Mouse (Mus musculus) forebrain, embryonic 15.5 days (tissue): ENCODE measurements around the gene Axin2. TPM values are rescaled to one million over a fixed set of nuclear protein-coding genes. Genes with fewer than 3 reads are reported as not detected.
A peak's percentile ranks its signal among the peaks of the same experiment; 100 is the strongest.

Experiments used
- ATAC-seq: fragments of 200-750 bp; cut with Nextera tagmentation; replicated peaks from 2 replicates; pipeline ENCODE4 v1.8.0; 2017; ENCODE audit warnings: mild to moderate bottlenecking, moderate TSS enrichment, moderate library complexity
- H3K27ac ChIP-seq: fragments of 300-500 bp; sonication (generic); replicated peaks from 2 replicates; pipeline ENCODE4 v1.5.1; 2015; ENCODE audit warnings: mild to moderate bottlenecking, inconsistent platforms
- H3K27me3 ChIP-seq: fragments of 300-500 bp; sonication (generic); 2 replicates; pipeline ENCODE4 v1.6.1; 2015; ENCODE audit warnings: inconsistent platforms
- H3K36me3 ChIP-seq: fragments of 300-500 bp; sonication (generic); 2 replicates; pipeline ENCODE4 v1.6.1; 2015; ENCODE audit warnings: mild to moderate bottlenecking, inconsistent platforms
- H3K4me1 ChIP-seq: fragments of 300-500 bp; sonication (generic); 2 replicates; pipeline ENCODE4 v1.6.1; 2015; ENCODE audit warnings: inconsistent platforms
- H3K4me2 ChIP-seq: fragments of 300-500 bp; sonication (generic); replicated peaks from 2 replicates; pipeline ENCODE4 v1.6.1; 2015; ENCODE audit warnings: mild to moderate bottlenecking, inconsistent platforms
- H3K4me3 ChIP-seq: fragments of 300-500 bp; sonication (generic); 2 replicates; pipeline ENCODE4 v1.5.1; 2015; ENCODE audit warnings: mild to moderate bottlenecking, inconsistent platforms
- H3K9ac ChIP-seq: fragments of 300-500 bp; sonication (generic); replicated peaks from 2 replicates; pipeline ENCODE4 v1.6.1; 2015; ENCODE audit warnings: mild to moderate bottlenecking, inconsistent platforms
- H3K9me3 ChIP-seq: fragments of 300-500 bp; sonication (generic); 2 replicates; pipeline ENCODE4 v1.6.1; 2016; ENCODE audit warnings: inconsistent platforms
- WGBS: fragments of 180-500 bp; shearing (Covaris S2); methylation state at CpG from one replicate; pipeline ENCODE4 v1.1.7; 2015; ENCODE audit warnings: mixed read lengths; 5-methylcytosine and 5-hydroxymethylcytosine counted together
- polyA plus RNA-seq: library from polyadenylated mRNA; unstranded; fragments of >200 nt; fragmentation: Nextera tagmentation; extraction: Ambion mirVana; gene quantifications from 2 replicates; pipeline ENCODE4 v1.2.1, GENCODE M21; 2015

The Axin2 gene
- polyA plus RNA-seq, 1 experiment from 2014 or later, result 6.7 TPM

DNA sequence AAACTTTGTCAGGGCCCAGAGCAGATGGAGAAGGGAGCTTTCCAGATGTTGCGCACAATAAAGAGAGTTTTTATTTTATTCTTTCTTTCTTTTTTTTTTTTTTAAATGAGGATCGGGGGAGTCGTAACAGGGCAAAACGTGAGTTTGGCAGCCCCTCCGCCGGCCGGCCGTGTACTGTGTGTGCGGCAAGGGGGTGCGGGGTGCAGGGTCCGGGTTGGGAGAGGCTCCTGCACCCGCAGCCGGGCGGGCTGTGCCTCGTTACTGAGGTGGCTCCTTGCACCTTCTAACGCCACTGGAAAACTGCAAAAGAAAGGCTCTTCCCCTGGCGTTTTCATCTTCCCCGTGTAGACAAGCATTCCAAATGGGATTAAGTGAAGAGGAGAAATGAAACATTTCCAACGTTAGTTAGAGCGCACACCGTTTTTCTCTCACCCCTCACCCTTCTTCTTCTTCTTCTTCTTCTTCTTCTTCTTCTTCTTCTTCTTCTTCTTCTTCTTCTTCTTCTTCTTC lies 28.2 kb upstream of the Axin2 start:
- Histone ChIP-seq H3K4me2 (peak overlapping the region; percentile 59), H3K27me3 (no peaks in the 10 kb centered on the region; the same call in 1 of the 2 replicates), H3K9me3 (no peaks in the 10 kb centered on the region), H3K4me1 (peaks cover 21% of the 10 kb centered on the region), H3K27ac (peak overlapping the region; percentile 74; the same call in 1 of the 2 replicates), H3K4me3 (peak overlapping the region; percentile 37), H3K9ac (no peak overlapping the region), H3K36me3 (no peaks in the 10 kb centered on the region)
- ATAC-seq, result no peak
- WGBS, result 3% methylated on average over 21 of the region's 21 CpGs

DNA sequence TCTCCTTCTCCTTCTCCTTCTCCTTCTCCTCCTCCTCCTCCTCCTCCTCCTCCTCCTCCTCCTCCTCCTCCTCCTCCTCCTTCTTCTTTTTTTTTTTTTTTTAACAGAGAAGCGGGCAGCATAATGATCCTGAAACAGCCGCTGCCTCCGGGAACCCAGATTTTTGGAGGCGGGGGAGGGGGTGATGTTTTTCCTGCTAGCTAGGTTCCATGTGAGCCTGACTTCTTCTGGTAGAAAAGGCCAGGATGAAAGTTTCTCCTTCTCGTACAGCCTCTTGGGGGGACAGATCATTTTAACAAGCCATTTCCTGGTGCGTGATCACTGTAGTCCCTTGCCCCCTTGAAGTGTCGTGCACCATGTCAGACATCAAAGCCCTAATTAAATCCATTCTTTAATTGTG lies 27.7 kb upstream of the Axin2 start:
- Histone ChIP-seq H3K27me3 (no peaks in the 10 kb centered on the region; the same call in 1 of the 2 replicates), H3K4me2 (no peak overlapping the region), H3K27ac (no peak overlapping the region), H3K4me3 (no peak overlapping the region), H3K9ac (no peak overlapping the region), H3K36me3 (no peaks in the 10 kb centered on the region), H3K4me1 (peaks cover 21% of the 10 kb centered on the region), H3K9me3 (no peaks in the 10 kb centered on the region)
- ATAC-seq, result no peak
- 5% methylated on average over 6 of the region's 7 CpGs for WGBS

DNA sequence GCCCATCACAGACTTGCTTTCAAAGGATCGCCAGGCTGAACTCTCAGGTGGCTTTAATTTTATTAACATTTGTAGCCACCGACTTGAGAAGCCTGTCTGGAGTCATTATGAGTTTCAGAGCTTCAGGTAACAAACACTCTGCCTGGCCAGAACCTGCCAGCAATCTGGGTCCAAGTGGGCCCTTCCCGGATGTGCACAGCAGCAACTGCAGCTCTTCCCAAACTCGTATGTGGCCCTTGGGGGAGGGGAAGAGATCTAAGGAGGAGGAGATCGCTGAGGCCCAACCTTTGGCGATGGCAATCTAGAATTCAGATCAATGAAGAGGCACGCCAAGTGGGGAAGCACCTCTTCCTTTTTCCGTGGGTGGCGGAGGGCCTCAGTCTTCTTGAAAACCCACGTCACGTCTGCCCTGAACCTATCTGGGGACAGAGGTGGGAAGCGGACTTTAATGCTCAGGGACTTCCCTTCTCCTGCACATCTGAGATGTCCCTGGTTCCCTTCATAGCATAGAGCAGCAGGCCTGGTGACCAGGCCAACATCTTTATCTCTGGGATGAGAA lies 26.8 kb upstream of the Axin2 start:
- Histone ChIP-seq H3K9ac (no peak overlapping the region), H3K27ac (no peak overlapping the region), H3K27me3 (no peaks in the 10 kb centered on the region; the same call in 1 of the 2 replicates), H3K4me1 (peaks cover 21% of the 10 kb centered on the region), H3K36me3 (no peaks in the 10 kb centered on the region), H3K4me3 (no peak overlapping the region), H3K4me2 (no peak overlapping the region), H3K9me3 (no peaks in the 10 kb centered on the region)
- 42% methylated on average over 12 of the region's 12 CpGs for WGBS
- no peak for ATAC-seq

DNA sequence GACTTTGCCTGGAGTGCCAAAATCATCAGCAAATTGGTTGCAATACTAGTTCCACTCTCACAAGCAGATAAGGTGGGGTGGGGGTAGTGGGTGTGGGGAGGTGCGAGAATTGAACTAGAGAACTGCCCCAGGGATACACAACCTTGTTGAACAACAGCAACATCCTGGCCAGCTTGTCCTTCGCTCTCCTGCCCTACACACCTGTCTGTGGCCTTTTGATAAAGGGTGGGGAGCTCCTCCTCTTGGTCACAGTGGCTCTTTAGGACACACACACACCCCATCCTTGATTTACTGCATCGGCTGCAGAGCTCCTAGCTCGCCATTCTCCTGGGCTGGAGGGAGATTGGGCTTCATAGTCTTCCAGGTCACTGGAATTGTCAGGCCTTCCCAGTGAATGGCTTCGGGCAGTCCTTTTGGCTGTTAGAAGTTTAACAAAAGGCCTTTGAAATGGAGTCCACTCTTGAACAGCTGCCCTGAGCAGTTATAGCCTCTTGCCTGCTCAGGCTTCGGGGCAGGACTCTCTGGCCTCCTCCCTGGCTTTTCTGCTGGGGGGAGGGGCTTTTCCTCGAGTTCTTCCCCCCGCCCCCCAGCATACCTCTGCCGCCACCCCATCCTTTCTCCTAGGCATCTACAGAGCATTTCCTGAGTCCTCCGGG lies 26.2 kb upstream of the Axin2 start:
- 39% methylated on average over 10 of the region's 10 CpGs for WGBS
- Histone ChIP-seq H3K4me3 (no peak overlapping the region), H3K9me3 (no peaks in the 10 kb centered on the region), H3K4me2 (no peak overlapping the region), H3K27ac (no peak overlapping the region), H3K4me1 (peaks cover 21% of the 10 kb centered on the region), H3K9ac (no peak overlapping the region), H3K27me3 (no peaks in the 10 kb centered on the region; the same call in 1 of the 2 replicates), H3K36me3 (no peaks in the 10 kb centered on the region)
- no peak for ATAC-seq

DNA sequence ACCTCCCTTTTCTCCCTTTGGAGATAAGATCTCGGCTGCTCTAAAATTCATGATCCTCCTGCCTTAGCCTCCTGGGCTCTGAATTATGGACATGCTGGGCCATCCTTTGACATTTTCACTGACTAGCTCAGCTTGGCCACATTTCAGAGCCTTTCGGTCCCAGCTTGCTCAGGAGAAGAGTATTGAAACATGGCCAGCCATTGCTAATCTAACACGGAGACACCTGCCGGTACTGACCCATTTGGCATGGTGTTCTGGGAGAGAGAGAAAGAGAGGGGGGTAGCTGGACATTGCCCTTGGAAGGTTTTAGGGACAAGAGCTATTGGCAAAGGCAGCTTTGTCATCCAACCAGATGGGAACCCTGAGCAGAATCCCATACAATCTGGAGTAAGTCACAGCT lies 23.1 kb upstream of the Axin2 start:
- H3K9ac ChIP-seq, result no peak overlapping the region
- 82% methylated on average over 4 of the region's 4 CpGs for WGBS
- no peak overlapping the region for H3K4me2 ChIP-seq
- H3K4me3 ChIP-seq, result no peak overlapping the region
- H3K36me3 ChIP-seq, result no peaks in the 10 kb centered on the region
- ATAC-seq, result no peak
- H3K4me1 ChIP-seq, result peaks cover 12% of the 10 kb centered on the region
- H3K9me3 ChIP-seq, result no peaks in the 10 kb centered on the region
- no peaks in the 10 kb centered on the region; the same call in 1 of the 2 replicates for H3K27me3 ChIP-seq
- no peak overlapping the region for H3K27ac ChIP-seq

DNA sequence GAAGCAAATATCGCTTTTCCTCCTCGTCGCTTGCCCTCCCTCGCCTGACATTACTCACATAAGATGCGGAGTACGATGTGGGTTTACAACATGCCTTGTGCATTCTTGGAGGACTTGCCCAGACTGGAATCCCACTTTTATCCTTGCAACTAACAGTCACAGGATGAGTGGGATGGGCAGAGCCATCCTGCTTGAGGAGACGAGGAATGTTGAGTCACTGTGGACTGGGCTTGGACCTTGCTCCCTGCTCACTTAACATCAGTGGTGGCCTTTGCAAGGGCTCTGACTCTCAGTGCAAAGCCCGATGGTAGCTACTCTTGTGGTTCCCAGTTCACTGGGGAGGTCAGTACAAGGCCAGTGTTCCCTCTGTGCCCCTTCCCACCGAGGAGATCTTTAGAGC lies 22.1 kb upstream of the Axin2 start:
- ATAC-seq, result no peak

DNA sequence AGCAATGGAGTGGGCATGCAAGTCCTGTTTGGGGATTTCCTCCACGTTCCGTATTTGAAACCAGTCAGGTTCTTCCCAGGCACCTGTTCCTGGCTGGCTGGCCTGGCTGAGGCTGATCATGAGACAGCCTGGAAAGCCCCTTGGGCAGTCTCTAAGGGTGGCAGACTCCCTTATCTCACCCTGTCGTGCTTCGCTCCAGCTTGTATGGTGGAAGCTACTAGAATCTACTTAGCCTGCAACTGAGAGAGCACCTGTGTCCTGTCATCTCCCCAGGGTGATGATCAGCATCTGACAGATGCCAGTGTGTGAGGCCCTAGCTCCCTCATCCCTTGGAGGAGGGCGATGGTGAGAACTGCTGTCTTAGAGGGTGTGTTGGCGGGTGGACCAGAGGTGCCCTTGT lies 21.7 kb upstream of the Axin2 start:
- Histone ChIP-seq H3K4me2 (no peak overlapping the region), H3K9me3 (no peaks in the 10 kb centered on the region), H3K4me3 (no peak overlapping the region), H3K4me1 (peaks cover 8% of the 10 kb centered on the region; the same call in 1 of the 2 replicates), H3K9ac (no peak overlapping the region), H3K36me3 (no peaks in the 10 kb centered on the region), H3K27ac (no peak overlapping the region), H3K27me3 (no peaks in the 10 kb centered on the region)
- ATAC-seq, result no peak
- 83% methylated on average over 6 of the region's 6 CpGs for WGBS

More for the DNA sequence above, 22.1 kb upstream of the Axin2 start:
- no peak overlapping the region for H3K27ac ChIP-seq
- H3K27me3 ChIP-seq, result no peaks in the 10 kb centered on the region
- H3K4me3 ChIP-seq, result no peak overlapping the region
- H3K9me3 ChIP-seq, result no peaks in the 10 kb centered on the region
- H3K36me3 ChIP-seq, result no peaks in the 10 kb centered on the region
- no peak overlapping the region for H3K9ac ChIP-seq
- no peak overlapping the region for H3K4me2 ChIP-seq
- peaks cover 8% of the 10 kb centered on the region; the same call in 1 of the 2 replicates for H3K4me1 ChIP-seq
- 91% methylated on average over 9 of the region's 9 CpGs for WGBS

DNA sequence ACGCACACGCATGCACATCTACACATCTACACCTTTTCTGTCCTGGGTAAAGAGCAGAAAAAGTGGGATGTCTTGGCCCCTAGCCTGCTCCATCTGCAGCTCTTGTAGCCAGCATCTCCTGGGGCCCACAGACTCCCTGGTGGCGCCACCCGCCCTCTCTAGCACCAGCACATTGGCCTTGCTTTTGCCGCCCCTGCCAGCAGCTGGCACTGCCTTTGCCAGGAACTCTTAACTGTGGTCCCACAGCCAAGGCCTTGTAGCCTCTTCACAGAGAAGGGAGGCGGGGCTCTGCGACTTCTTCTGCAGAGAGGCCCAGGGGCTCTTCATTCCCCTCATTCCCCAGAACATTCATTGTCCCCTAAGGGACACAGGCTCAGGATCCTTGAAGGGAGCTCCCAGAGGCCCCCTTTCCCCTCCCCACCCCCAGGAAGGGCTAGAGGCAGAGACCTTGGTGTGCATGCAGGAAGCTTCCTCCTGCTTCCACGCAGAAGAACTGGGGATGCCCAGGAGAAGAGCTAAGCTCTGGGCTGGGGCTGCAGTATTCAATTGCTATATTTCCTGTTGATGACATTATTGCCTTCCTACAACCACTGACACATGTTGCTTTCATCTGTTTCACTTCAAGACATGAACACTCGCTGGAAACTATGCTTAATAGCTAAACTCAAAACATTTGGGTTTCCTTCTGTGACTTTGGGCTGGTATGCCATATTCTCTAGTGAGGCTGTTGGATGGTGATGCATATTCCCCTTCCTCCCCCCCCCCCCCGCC lies 19.2 kb upstream of the Axin2 start:
- H3K27ac ChIP-seq, result no peak overlapping the region
- no peaks in the 10 kb centered on the region for H3K9me3 ChIP-seq
- H3K4me3 ChIP-seq, result no peak overlapping the region
- H3K9ac ChIP-seq, result no peak overlapping the region
- no peak overlapping the region for H3K4me2 ChIP-seq
- ATAC-seq, result peak; percentile 73
- no peaks in the 10 kb centered on the region for H3K36me3 ChIP-seq
- 70% methylated on average over 9 of the region's 10 CpGs for whole genome bisulfite sequencing
- peaks cover 8% of the 10 kb centered on the region; the same call in 1 of the 2 replicates for H3K4me1 ChIP-seq
- H3K27me3 ChIP-seq, result no peaks in the 10 kb centered on the region

DNA sequence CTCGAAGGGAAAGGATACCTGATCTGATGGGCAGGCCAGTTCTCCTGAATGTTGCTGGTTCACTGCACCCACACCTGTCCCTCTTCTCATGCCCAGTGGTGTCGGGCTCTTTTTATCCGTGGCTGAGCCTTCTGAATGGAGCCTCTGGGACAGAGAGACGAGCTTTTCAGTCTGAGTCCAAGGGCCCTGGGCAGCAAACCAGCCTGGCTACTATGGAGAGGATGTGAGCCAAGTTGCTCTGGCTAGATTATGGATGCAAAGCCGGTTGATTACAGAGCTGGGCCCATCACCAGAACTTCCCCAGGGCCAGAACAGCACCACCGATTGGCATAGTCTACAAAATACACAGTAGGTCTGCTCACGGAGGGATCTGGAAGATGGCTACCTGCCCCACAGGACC lies 18.5 kb upstream of the Axin2 start:
- no peaks in the 10 kb centered on the region for H3K27me3 ChIP-seq
- H3K9ac ChIP-seq, result no peak overlapping the region
- H3K9me3 ChIP-seq, result no peaks in the 10 kb centered on the region
- H3K4me2 ChIP-seq, result no peak overlapping the region
- H3K4me1 ChIP-seq, result peaks cover 8% of the 10 kb centered on the region; the same call in 1 of the 2 replicates
- ATAC-seq, result no peak; the same call in 1 of the 2 replicates
- H3K27ac ChIP-seq, result no peak overlapping the region
- 50% methylated on average over 7 of the region's 7 CpGs for WGBS
- H3K36me3 ChIP-seq, result no peaks in the 10 kb centered on the region
- no peak overlapping the region for H3K4me3 ChIP-seq

DNA sequence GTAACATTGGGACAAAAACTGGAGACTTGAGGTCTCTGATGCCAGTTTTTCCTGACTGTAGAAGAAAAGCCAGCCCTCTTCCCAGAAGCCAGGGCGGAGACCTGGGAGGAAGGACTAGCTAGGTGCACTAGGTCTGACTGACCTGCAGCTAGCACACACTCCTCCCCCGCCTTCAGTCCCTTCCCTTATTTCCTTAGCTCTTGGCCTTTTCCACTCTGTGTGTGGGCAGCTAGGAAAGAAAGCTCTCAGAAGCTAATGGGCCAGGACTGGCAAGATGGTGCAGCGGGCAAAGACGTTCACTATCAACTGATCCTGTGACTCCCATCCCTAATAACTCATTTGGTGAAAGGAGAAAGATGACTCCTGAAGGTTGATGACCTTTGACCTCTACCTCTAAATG lies 17.8 kb upstream of the Axin2 start:
- no peaks in the 10 kb centered on the region for H3K27me3 ChIP-seq
- no peak overlapping the region for H3K4me2 ChIP-seq
- no peaks in the 10 kb centered on the region for H3K9me3 ChIP-seq
- H3K27ac ChIP-seq, result no peak overlapping the region
- H3K4me3 ChIP-seq, result no peak overlapping the region
- H3K4me1 ChIP-seq, result peaks cover 8% of the 10 kb centered on the region; the same call in 1 of the 2 replicates
- H3K9ac ChIP-seq, result no peak overlapping the region
- H3K36me3 ChIP-seq, result no peaks in the 10 kb centered on the region
- 83% methylated on average over 4 of the region's 4 CpGs for WGBS
- ATAC-seq, result no peak

DNA sequence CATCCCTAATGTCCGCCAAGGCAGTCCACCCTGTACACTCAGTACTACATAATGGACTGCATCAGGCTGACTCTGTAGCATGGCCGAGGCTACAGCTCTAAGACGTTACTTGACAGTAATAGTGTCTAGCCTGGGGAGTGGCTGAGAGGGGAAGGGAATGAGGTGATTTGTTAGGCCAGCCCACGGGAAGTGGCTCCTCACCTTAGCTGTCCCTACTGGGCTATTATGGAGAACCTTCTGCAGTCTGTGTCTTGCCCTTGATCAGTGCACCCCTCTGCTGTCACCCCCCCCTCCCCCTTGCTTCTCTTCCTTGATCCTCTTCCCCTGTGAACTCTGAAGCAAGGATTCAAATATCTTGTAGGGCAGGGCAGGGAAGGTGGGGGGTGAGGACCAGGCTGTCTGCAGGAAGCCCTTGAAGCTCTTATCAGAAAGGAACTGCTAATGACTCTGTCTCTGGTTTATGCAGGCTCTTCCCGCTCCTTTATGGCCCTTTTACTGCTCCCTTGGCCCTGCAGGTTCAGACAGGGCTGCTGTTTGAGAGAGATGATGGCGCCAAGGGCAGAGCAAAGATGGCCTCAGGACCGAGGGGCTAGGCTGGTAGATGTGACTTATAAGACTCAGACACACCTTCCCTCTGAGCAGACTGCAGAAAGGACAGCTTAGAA lies 13.4 kb upstream of the Axin2 start:
- no peak for ATAC-seq
- Histone ChIP-seq H3K27ac (no peak overlapping the region), H3K4me1 (peaks cover 7% of the 10 kb centered on the region; the same call in 1 of the 2 replicates), H3K36me3 (no peaks in the 10 kb centered on the region), H3K9me3 (no peaks in the 10 kb centered on the region), H3K4me3 (no peak overlapping the region), H3K4me2 (no peak overlapping the region), H3K27me3 (0 out of 2 replicates have a peak, but pooled peaks cover 5% of the 10 kb centered on the region), H3K9ac (no peak overlapping the region)
- 79% methylated on average over 7 of the region's 7 CpGs for WGBS
